Mouse (Mus musculus) liver, adult 2 months (tissue): ENCODE measurements at regions not wholly inside any gene's neighbourhood (a gene's known extent, or its start where the extent isn't known, plus 50 kb on each side); places are given as distances from the start of the nearest gene placed in this dataset.
A peak's percentile ranks its signal among the peaks of the same experiment; 100 is the strongest.

Experiments
- DNase-seq: peaks from one replicate; pipeline ENCODE4 v3.0.0-alpha.2; 2011; ENCODE audit warnings: low read depth, low spot score; ENCODE audit errors: extremely low read depth
- H3K27ac ChIP-seq: fragments of 200-500 bp; replicated peaks from 2 replicates; pipeline ENCODE4 v1.5.1; 2012; ENCODE audit warnings: low read depth, mild to moderate bottlenecking, control low read depth, inconsistent platforms, low read length; ENCODE audit not compliant: insufficient read depth
- H3K27me3 ChIP-seq: fragments of 200-500 bp; 2 replicates; pipeline ENCODE4 v1.6.1; 2012; ENCODE audit warnings: mild to moderate bottlenecking, moderate library complexity, low read length, inconsistent platforms; ENCODE audit not compliant: control insufficient read depth, insufficient read depth
- H3K36me3 ChIP-seq: fragments of 200-500 bp; 2 replicates; pipeline ENCODE4 v1.6.1; 2012; ENCODE audit warnings: low read length, inconsistent platforms; ENCODE audit not compliant: control insufficient read depth, insufficient read depth
- H3K4me1 ChIP-seq: fragments of 200-500 bp; 2 replicates; pipeline ENCODE4 v1.6.1; 2011; ENCODE audit warnings: low read length; ENCODE audit not compliant: control insufficient read depth, insufficient read depth
- H3K4me3 ChIP-seq: fragments of 200-500 bp; 2 replicates; pipeline ENCODE4 v1.5.1; 2011; ENCODE audit warnings: low read depth, mild to moderate bottlenecking, control low read depth, low read length, moderate library complexity; ENCODE audit not compliant: insufficient read depth
- H3K79me2 ChIP-seq: fragments of 200-500 bp; 2 replicates; pipeline ENCODE4 v1.6.1; 2012; ENCODE audit warnings: inconsistent platforms, mild to moderate bottlenecking, low read length, moderate library complexity; ENCODE audit not compliant: control insufficient read depth, insufficient read depth
- H3K9ac ChIP-seq: fragments of 200-500 bp; 2 replicates; pipeline ENCODE4 v1.6.1; 2012; ENCODE audit warnings: low read depth, mild to moderate bottlenecking, control low read depth, inconsistent platforms, low read length
- CTCF ChIP-seq: fragments of 200-500 bp; IDR thresholded peaks from 2 replicates; pipeline ENCODE4 v1.5.1; 2011; ENCODE audit warnings: low read depth, low read length, control low read depth
- POLR2A ChIP-seq: fragments of 200-500 bp; IDR thresholded peaks from 2 replicates; pipeline ENCODE4 v1.6.1; 2011; ENCODE audit warnings: low read length, control low read depth; ENCODE audit not compliant: insufficient read depth; ENCODE audit errors: extremely low read depth
- WGBS: fragments of 180-500 bp; shearing (Covaris S2); methylation state at CpG from one replicate; pipeline ENCODE4 v1.1.7; 2018; 5-methylcytosine and 5-hydroxymethylcytosine counted together

DNA sequence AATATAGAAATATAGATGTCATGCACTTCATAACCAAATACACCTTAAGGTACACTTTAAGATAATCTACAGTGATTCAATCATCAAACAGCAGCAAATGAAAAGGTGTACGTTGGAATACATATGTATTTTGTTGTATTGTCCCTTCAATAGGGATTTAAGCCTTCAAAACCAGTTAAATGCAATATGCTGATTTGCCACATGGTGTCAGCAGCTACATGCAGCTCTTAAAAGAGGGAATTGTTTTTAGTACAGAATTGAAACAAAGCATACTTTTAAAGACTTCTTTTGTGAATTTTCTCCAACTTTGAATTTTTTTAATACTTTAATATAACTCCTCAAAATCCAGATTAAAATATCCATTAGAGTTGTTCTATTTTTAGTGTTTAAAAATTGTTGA, 3857.1 kb downstream of the 9330182O14Rik start:
- WGBS = 16% methylated on average over 1 of the region's 1 CpGs
- TF ChIP-seq POLR2A (no peak), CTCF (no peak)
- H3K9ac ChIP-seq = no peak overlapping the region
- no peak overlapping the region for H3K27ac ChIP-seq
- peak; percentile 6 for DNase-seq
- H3K4me3 ChIP-seq = no peak overlapping the region
- H3K79me2 ChIP-seq = no peaks in the 10 kb centered on the region
- H3K4me1 ChIP-seq = no peaks in the 10 kb centered on the region
- H3K27me3 ChIP-seq = no peaks in the 10 kb centered on the region
- no peaks in the 10 kb centered on the region for H3K36me3 ChIP-seq

DNA sequence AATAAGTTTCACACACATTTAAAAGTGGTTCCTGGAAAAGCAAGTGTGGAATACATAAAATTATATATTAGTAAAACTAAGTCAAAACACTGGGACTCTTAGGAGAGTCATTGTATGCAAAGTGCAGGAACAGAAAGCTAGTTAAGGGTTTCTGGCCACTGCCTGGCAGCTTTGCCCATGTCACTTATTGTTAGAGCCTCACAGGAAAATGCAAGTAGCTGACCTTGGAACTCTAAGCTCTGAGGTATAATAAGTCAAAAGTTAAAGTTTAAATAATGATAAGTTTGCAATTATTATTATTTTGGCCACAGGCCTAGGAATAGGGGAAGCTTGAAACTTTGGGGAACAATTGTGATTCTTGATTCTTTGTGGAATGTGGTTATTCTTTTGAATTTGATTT, 3858.8 kb downstream of the 9330182O14Rik start:
- no peak overlapping the region for H3K4me3 ChIP-seq
- no peak overlapping the region for H3K27ac ChIP-seq
- no peaks in the 10 kb centered on the region for H3K4me1 ChIP-seq
- no peak overlapping the region for H3K9ac ChIP-seq
- no peak for DNase-seq
- TF ChIP-seq POLR2A = no peak
- no peak for TF ChIP-seq CTCF
- no peaks in the 10 kb centered on the region for H3K79me2 ChIP-seq
- H3K36me3 ChIP-seq = no peaks in the 10 kb centered on the region
- no peaks in the 10 kb centered on the region for H3K27me3 ChIP-seq

DNA sequence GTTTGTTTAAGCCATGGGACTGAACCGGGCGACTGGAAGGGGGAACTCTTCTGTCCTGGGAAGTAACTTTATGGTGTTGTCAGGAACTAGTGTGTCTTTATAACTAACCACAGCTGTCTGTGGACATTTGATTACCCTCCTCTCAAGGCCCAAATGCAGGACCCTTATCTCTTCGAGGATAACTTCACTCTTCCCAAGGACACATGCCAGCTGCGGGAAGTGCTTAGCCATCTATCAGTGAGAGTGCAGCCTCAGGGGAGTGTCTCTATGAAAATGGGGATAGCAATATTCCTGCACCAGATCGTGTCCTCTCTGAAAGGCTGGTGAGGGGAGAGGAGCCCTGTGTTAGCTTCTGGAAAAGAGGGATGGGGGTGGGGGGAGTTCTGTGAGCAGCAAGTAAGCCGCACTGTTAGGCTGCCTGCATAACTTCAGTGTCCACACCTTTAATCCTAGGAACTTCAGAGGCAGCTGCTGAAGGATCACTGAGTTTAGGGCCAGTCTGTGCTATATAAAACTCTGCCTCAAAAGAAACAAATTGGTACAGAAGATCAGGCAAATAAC, 3892.4 kb downstream of the 9330182O14Rik start:
- Histone ChIP-seq H3K27ac (no peak overlapping the region), H3K36me3 (no peaks in the 10 kb centered on the region), H3K4me1 (no peaks in the 10 kb centered on the region), H3K79me2 (no peaks in the 10 kb centered on the region), H3K27me3 (no peaks in the 10 kb centered on the region), H3K4me3 (no peak overlapping the region), H3K9ac (no peak overlapping the region)
- TF ChIP-seq POLR2A = no peak
- TF ChIP-seq CTCF = no peak
- WGBS = 44% methylated on average over 6 of the region's 6 CpGs
- no peak for DNase-seq

GRCm38 (mm10) chr15:44035900-44036299, 3901.7 kb downstream of the 9330182O14Rik start:
- H3K4me1 ChIP-seq = no peaks in the 10 kb centered on the region
- H3K27me3 ChIP-seq = no peaks in the 10 kb centered on the region
- TF ChIP-seq CTCF = no peak
- TF ChIP-seq POLR2A = no peak
- no peaks in the 10 kb centered on the region for H3K36me3 ChIP-seq
- DNase-seq = no peak
- no peak overlapping the region for H3K4me3 ChIP-seq
- no peak overlapping the region for H3K9ac ChIP-seq
- no peaks in the 10 kb centered on the region for H3K79me2 ChIP-seq
- no peak overlapping the region for H3K27ac ChIP-seq

GRCm38 (mm10) chr15:44037893-44038292, 3903.7 kb downstream of the 9330182O14Rik start:
- Histone ChIP-seq H3K4me1 (no peaks in the 10 kb centered on the region), H3K4me3 (no peak overlapping the region), H3K79me2 (no peaks in the 10 kb centered on the region), H3K36me3 (no peaks in the 10 kb centered on the region), H3K27ac (no peak overlapping the region), H3K27me3 (no peaks in the 10 kb centered on the region), H3K9ac (no peak overlapping the region)
- no peak for TF ChIP-seq CTCF
- TF ChIP-seq POLR2A = no peak
- no peak for DNase-seq

- Histone ChIP-seq H3K79me2 (no peaks in the 10 kb centered on the region), H3K27me3 (no peaks in the 10 kb centered on the region), H3K4me1 (no peaks in the 10 kb centered on the region), H3K4me3 (no peak overlapping the region), H3K27ac (no peak overlapping the region), H3K36me3 (no peaks in the 10 kb centered on the region), H3K9ac (no peak overlapping the region)
- WGBS = 56% methylated on average over 1 of the region's 1 CpGs
- DNase-seq = no peak
- no peak for TF ChIP-seq POLR2A
Observed at GRCm38 (mm10) chr15:44050565-44051274, 3916.6 kb downstream of the 9330182O14Rik start.
